8 mouse cellular contexts compared by ENCODE assay signal in genomic region chr3:95855502-95856089, GRCm38 (mm10). TPM values are rescaled to one million over a fixed set of nuclear protein-coding genes. Genes with fewer than 3 reads are reported as not detected.
DNase-seq lines count a peak whose midpoint lies in the region; ATAC-seq and TF ChIP-seq lines count a peak whose summit lies in the region.

Gene Prpf3, minus strand, starts transcription at chr3:95855885.

- TF ChIP-seq CTCF in E14TG2a.4 (conservative IDR thresholded peaks at IDR 0.05; ENCODE audit: low read length) = no peak
- TF ChIP-seq CTCF in liver, postnatal 0 days (IDR thresholded peaks at IDR 0.05; ENCODE audit: low read depth) = no peak

- WGBS in forebrain, embryonic 13.5 days = under 1% methylated on average over 56 of the region's 56 CpGs
- under 1% methylated on average over 56 of the region's 56 CpGs for WGBS in large intestine, adult 2 months
- under 1% methylated on average over 56 of the region's 56 CpGs for WGBS in liver, postnatal 0 days (ENCODE audit: insufficient replicate concordance)
- under 1% methylated on average over 56 of the region's 56 CpGs for WGBS in neural tube, embryonic 14.5 days

- peak; percentile 30; the same call in 1 of the 2 replicates for TF ChIP-seq EP300 in liver, postnatal 0 days (IDR thresholded peaks at IDR 0.05; ENCODE audit: low read depth)

- H3K9ac ChIP-seq in forebrain, embryonic 13.5 days = peak within 1 kb of the TSS; percentile 87
- peak within 1 kb of the TSS; percentile 89 for H3K9ac ChIP-seq in liver, postnatal 0 days (replicated peaks)
- H3K9ac ChIP-seq in neural tube, embryonic 14.5 days (replicated peaks; ENCODE audit: low read depth, low read length) = peak within 1 kb of the TSS; percentile 63

- H3K9me3 ChIP-seq in E14TG2a.4 (ENCODE audit: low read length) = no peaks in the 10 kb centered on the region
- no peaks in the 10 kb centered on the region for H3K9me3 ChIP-seq in forebrain, embryonic 13.5 days (replicated peaks)
- no peaks in the 10 kb centered on the region for H3K9me3 ChIP-seq in liver, postnatal 0 days (ENCODE audit: low read length)
- H3K9me3 ChIP-seq in neural tube, embryonic 14.5 days (ENCODE audit: control insufficient read depth, low read length) = no peaks in the 10 kb centered on the region

- H3K36me3 ChIP-seq in E14TG2a.4 (ENCODE audit: insufficient read depth, low read length) = peaks cover 38% of the 10 kb centered on the region
- H3K36me3 ChIP-seq in forebrain, embryonic 13.5 days (ENCODE audit: poor library complexity, severe bottlenecking) = peaks cover 29% of the 10 kb centered on the region
- H3K36me3 ChIP-seq in liver, postnatal 0 days (replicated peaks; ENCODE audit: insufficient read depth, low read length) = peaks cover 24% of the 10 kb centered on the region
- H3K36me3 ChIP-seq in neural tube, embryonic 14.5 days (ENCODE audit: control insufficient read depth, insufficient read depth, low read length) = peaks cover 18% of the 10 kb centered on the region

- peak within 1 kb of the TSS; percentile 73 for H3K27ac ChIP-seq in forebrain, embryonic 13.5 days
- peak within 1 kb of the TSS; percentile 84 for H3K27ac ChIP-seq in liver, postnatal 0 days (ENCODE audit: low read depth)
- peak within 1 kb of the TSS; percentile 70 for H3K27ac ChIP-seq in neural tube, embryonic 14.5 days (ENCODE audit: low read depth, low read length)

- H3K4me1 ChIP-seq in E14TG2a.4 (replicated peaks; ENCODE audit: low read depth, low read length) = peaks cover 36% of the 10 kb centered on the region
- peaks cover 12% of the 10 kb centered on the region for H3K4me1 ChIP-seq in forebrain, embryonic 13.5 days
- H3K4me1 ChIP-seq in liver, postnatal 0 days (ENCODE audit: insufficient read depth) = peaks cover 8% of the 10 kb centered on the region; the same call in 1 of the 2 replicates
- peaks cover 5% of the 10 kb centered on the region; the same call in 1 of the 2 replicates for H3K4me1 ChIP-seq in neural tube, embryonic 14.5 days (ENCODE audit: control insufficient read depth, insufficient read depth, low read length)

- H3K27me3 ChIP-seq in E14TG2a.4 (ENCODE audit: insufficient read depth, low read length) = no peaks in the 10 kb centered on the region
- H3K27me3 ChIP-seq in forebrain, embryonic 13.5 days = no peaks in the 10 kb centered on the region
- H3K27me3 ChIP-seq in liver, postnatal 0 days (ENCODE audit: insufficient read depth, low read length) = no peaks in the 10 kb centered on the region
- H3K27me3 ChIP-seq in neural tube, embryonic 14.5 days (ENCODE audit: control insufficient read depth, insufficient read depth, low read length) = no peaks in the 10 kb centered on the region; the same call in 1 of the 2 replicates

- peak; percentile 90 for DNase-seq in c-Kit-positive CD71-positive TER-119-positive erythroid progenitor cells, embryonic 14.5 days (ENCODE audit: low spot score)
- DNase-seq in heart, postnatal 10 days = peak; percentile 97
- DNase-seq in large intestine, adult 2 months (ENCODE audit: low read depth, low spot score) = peak; percentile 70
- peak; percentile 95 for DNase-seq in liver, postnatal 0 days
- DNase-seq in testis, postnatal 10 days (ENCODE audit: low spot score) = peak; percentile 97

- H3K4me3 ChIP-seq in E14TG2a.4 (replicated peaks; ENCODE audit: low read length) = peak within 1 kb of the TSS; percentile 92
- peak within 1 kb of the TSS; percentile 90 for H3K4me3 ChIP-seq in forebrain, embryonic 13.5 days
- peak within 1 kb of the TSS; percentile 82 for H3K4me3 ChIP-seq in liver, postnatal 0 days (ENCODE audit: low read depth, low read length)
- H3K4me3 ChIP-seq in neural tube, embryonic 14.5 days (ENCODE audit: low read depth, low read length) = peak within 1 kb of the TSS; percentile 78

- peak; percentile 99 for ATAC-seq in forebrain, embryonic 13.5 days
- ATAC-seq in liver, postnatal 0 days = peak; percentile 99
- ATAC-seq in neural tube, embryonic 14.5 days (ENCODE audit: low read depth) = peak; percentile 98

- H3K4me2 ChIP-seq in forebrain, embryonic 13.5 days = peak within 1 kb of the TSS; percentile 74
- peak within 1 kb of the TSS; percentile 79 for H3K4me2 ChIP-seq in liver, postnatal 0 days (ENCODE audit: low read depth, low read length)
- peak within 1 kb of the TSS; percentile 79 for H3K4me2 ChIP-seq in neural tube, embryonic 14.5 days (ENCODE audit: low read depth, low read length)

- intact Hi-C loops in heart, postnatal 10 days (cut with DNase I) = no loop called here

RNA-seq across cellular contexts. Expression of gene Prpf3, which starts in this region (rescaled TPM):
- 50.9 and 53.0 TPM in 2 replicates for polyA plus RNA-seq in forebrain, embryonic 13.5 days (2015; fragmentation: Nextera tagmentation; extraction: Ambion mirVana)
- total RNA-seq in heart, postnatal 10 days (2021) = 10 to 100 TPM; 22.7 to 23.4 TPM
- 16.3 and 22.9 TPM in 2 replicates for polyA plus RNA-seq in large intestine, adult 2 months (2012; rRNA removed)
- polyA plus RNA-seq in liver, postnatal 0 days (2015; fragmentation: Nextera tagmentation; extraction: Ambion mirVana) = 11.2 and 12.0 TPM in 2 replicates
- 29.6 and 38.5 TPM in 2 replicates for polyA plus RNA-seq in neural tube, embryonic 14.5 days (2014; fragmentation: Nextera tagmentation; extraction: Ambion mirVana)

Comparison
In these comparisons a context has a peak if more than half of its experiments do, and no peak if none do; other contexts are left out.
1. Peak in every context shown above with its lines: DNase-seq, ATAC-seq, H3K4me3 ChIP-seq and H3K27ac ChIP-seq.